Mouse (Mus musculus) right cerebral cortex, adult 18-20 months (tissue): ENCODE data around the gene Gm17428.
A peak's percentile ranks its signal among the peaks of the same experiment; 100 is the strongest.
"Not testable (repeated sequence)": the region's sequence is repeated elsewhere in the genome, so short reads cannot be mapped to it uniquely, and the experiment has no call there.

Experiments used
- DNase-seq: peaks from one replicate; pipeline ENCODE4 v3.0.0; 2022; ENCODE audit warnings: mixed read lengths

Gene Gm17428

GRCm38 (mm10) chr14:54976633-54977032 lies at the start of gene Gm17428:
TSS of gene Gm17428 (plus strand) at chr14:54976933.
- no peak for DNase-seq

GRCm38 (mm10) chr14:54927296-54927695 lies 49.4 kb upstream of the Gm17428 start:
- DNase-seq = no peak

- no peak for DNase-seq
Observed at GRCm38 (mm10) chr14:54929801-54930200, 46.9 kb upstream of the Gm17428 start.

- DNase-seq = no peak
Observed at GRCm38 (mm10) chr14:54930431-54930830, 46.3 kb upstream of the Gm17428 start.

GRCm38 (mm10) chr14:54932645-54933150 lies 44.0 kb upstream of the Gm17428 start, which contains the start of gene Il25:
TSS of gene Il25 (plus strand) at chr14:54932695.
- DNase-seq = no peak

GRCm38 (mm10) chr14:54935904-54936830 lies 40.6 kb upstream of the Gm17428 start, which contains the start of gene Cmtm5:
TSS of gene Cmtm5 (plus strand) at chr14:54936261.
- peak; percentile 80 for DNase-seq

- no peak for DNase-seq
Observed at GRCm38 (mm10) chr14:54936831-54937160, 39.9 kb upstream of the Gm17428 start.

GRCm38 (mm10) chr14:54937361-54938182 lies 39.2 kb upstream of the Gm17428 start:
- DNase-seq = no peak

GRCm38 (mm10) chr14:54938431-54939219 lies 38.1 kb upstream of the Gm17428 start:
- DNase-seq = no peak

GRCm38 (mm10) chr14:54939434-54940175 lies 37.1 kb upstream of the Gm17428 start:
- DNase-seq = peak; percentile 39

GRCm38 (mm10) chr14:54940176-54940530 lies 36.6 kb upstream of the Gm17428 start:
- no peak for DNase-seq

- DNase-seq = no peak
Observed at GRCm38 (mm10) chr14:54941024-54941978, 35.4 kb upstream of the Gm17428 start.

GRCm38 (mm10) chr14:54942479-54942878 lies 34.3 kb upstream of the Gm17428 start:
- no peak for DNase-seq

GRCm38 (mm10) chr14:54943971-54944370 lies 32.8 kb upstream of the Gm17428 start:
- no peak for DNase-seq

- DNase-seq = no peak
Observed at GRCm38 (mm10) chr14:54944939-54945338, 31.8 kb upstream of the Gm17428 start.

GRCm38 (mm10) chr14:54945975-54946704 lies 30.6 kb upstream of the Gm17428 start:
- DNase-seq = no peak

GRCm38 (mm10) chr14:54947008-54947407 lies 29.7 kb upstream of the Gm17428 start:
- DNase-seq = not testable (repeated sequence)

- DNase-seq = no peak
Observed at GRCm38 (mm10) chr14:54948781-54949180, 28.0 kb upstream of the Gm17428 start.

GRCm38 (mm10) chr14:54950493-54950892 lies 26.2 kb upstream of the Gm17428 start:
- no peak for DNase-seq

GRCm38 (mm10) chr14:54951587-54951986 lies 25.1 kb upstream of the Gm17428 start:
- DNase-seq = no peak
